Mouse (Mus musculus) neural tube, embryonic 12.5 days (tissue): ENCODE data around the gene Atat1. TPM values are rescaled to one million over a fixed set of nuclear protein-coding genes. Genes with fewer than 3 reads are reported as not detected.

ENCODE experiments used
- ATAC-seq: fragments of 200-750 bp; cut with Nextera tagmentation; 2 replicates; pipeline ENCODE4 v1.8.0; 2017; ENCODE audit warnings: low read depth, mild to moderate bottlenecking, moderate TSS enrichment, moderate library complexity; ENCODE audit not compliant: low FRiP score
- H3K27ac ChIP-seq: fragments of 300-500 bp; sonication (generic); 2 replicates; pipeline ENCODE4 v1.5.1; 2016
- H3K27me3 ChIP-seq: fragments of 300-500 bp; sonication (generic); replicated peaks from 2 replicates; pipeline ENCODE4 v1.6.1; 2016; ENCODE audit warnings: mild to moderate bottlenecking
- H3K36me3 ChIP-seq: fragments of 300-500 bp; sonication (generic); 2 replicates; pipeline ENCODE4 v1.6.1; 2016; ENCODE audit warnings: mild to moderate bottlenecking
- H3K4me1 ChIP-seq: fragments of 300-500 bp; sonication (generic); 2 replicates; pipeline ENCODE4 v1.6.1; 2016
- H3K4me2 ChIP-seq: fragments of 300-500 bp; sonication (generic); replicated peaks from 2 replicates; pipeline ENCODE4 v1.6.1; 2016; ENCODE audit warnings: mild to moderate bottlenecking
- H3K4me3 ChIP-seq: fragments of 300-500 bp; sonication (generic); 2 replicates; pipeline ENCODE4 v1.5.1; 2016
- H3K9ac ChIP-seq: fragments of 300-500 bp; sonication (generic); 2 replicates; pipeline ENCODE4 v1.6.1; 2016; ENCODE audit warnings: mild to moderate bottlenecking
- H3K9me3 ChIP-seq: fragments of 300-500 bp; sonication (generic); 2 replicates; pipeline ENCODE4 v1.6.1; 2016; ENCODE audit warnings: mild to moderate bottlenecking
- WGBS: fragments of 180-500 bp; shearing (Covaris S2); methylation state at CpG from one replicate; pipeline ENCODE4 v1.1.7; 2016; 5-methylcytosine and 5-hydroxymethylcytosine counted together
- polyA plus RNA-seq: library from polyadenylated mRNA; unstranded; fragments of >200 nt; fragmentation: Nextera tagmentation; extraction: Ambion mirVana; gene quantifications from 2 replicates; pipeline ENCODE4 v1.2.1, GENCODE M21; 2016

Atat1 gene
- polyA plus RNA-seq, 1 experiment from 2014 or later: 304 TPM

- Histone ChIP-seq H3K27ac (peak overlapping the region; percentile 51; the same call in 1 of the 2 replicates), H3K9me3 (no peaks in the 10 kb centered on the region), H3K4me3 (peak overlapping the region; percentile 71), H3K27me3 (no peaks in the 10 kb centered on the region), H3K4me2 (peak overlapping the region; percentile 74), H3K36me3 (peaks cover 8% of the 10 kb centered on the region; the same call in 1 of the 2 replicates), H3K9ac (peak overlapping the region; percentile 98), H3K4me1 (peaks cover 19% of the 10 kb centered on the region)
- WGBS: 4% methylated on average over 28 of the region's 28 CpGs
- no peak; the same call in 1 of the 2 replicates for ATAC-seq
Measured at GRCm38 (mm10) chr17:35915538-35916296, 5.8 kb upstream of the Atat1 start.

DNA sequence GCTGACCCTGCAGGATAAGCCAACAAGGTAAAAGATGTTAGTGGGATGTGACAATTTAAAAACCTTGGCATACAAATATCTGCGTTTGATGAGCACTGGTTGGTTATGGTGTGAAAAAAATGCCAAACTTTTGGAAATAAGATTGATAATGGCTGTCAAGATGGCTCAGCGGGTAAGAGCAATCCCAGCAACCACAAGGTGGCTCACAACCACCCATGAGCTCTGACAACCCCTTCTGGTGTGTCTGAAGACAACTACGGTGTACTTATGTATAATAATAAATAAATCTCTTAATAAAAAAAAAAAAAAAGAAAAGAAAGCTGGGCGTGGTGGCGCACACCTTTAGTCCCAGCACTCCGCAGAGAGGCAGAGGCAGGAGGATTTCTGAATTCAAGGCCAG is 5.1 kb upstream of the Atat1 start:
- ATAC-seq: no peak
- Histone ChIP-seq H3K4me3 (no peak overlapping the region), H3K4me1 (peaks cover 12% of the 10 kb centered on the region), H3K36me3 (peaks cover 8% of the 10 kb centered on the region; the same call in 1 of the 2 replicates), H3K4me2 (peak overlapping the region; percentile 74), H3K27me3 (no peaks in the 10 kb centered on the region), H3K9ac (no peak overlapping the region), H3K27ac (no peak overlapping the region), H3K9me3 (no peaks in the 10 kb centered on the region)
- 81% methylated on average over 6 of the region's 6 CpGs for WGBS

DNA sequence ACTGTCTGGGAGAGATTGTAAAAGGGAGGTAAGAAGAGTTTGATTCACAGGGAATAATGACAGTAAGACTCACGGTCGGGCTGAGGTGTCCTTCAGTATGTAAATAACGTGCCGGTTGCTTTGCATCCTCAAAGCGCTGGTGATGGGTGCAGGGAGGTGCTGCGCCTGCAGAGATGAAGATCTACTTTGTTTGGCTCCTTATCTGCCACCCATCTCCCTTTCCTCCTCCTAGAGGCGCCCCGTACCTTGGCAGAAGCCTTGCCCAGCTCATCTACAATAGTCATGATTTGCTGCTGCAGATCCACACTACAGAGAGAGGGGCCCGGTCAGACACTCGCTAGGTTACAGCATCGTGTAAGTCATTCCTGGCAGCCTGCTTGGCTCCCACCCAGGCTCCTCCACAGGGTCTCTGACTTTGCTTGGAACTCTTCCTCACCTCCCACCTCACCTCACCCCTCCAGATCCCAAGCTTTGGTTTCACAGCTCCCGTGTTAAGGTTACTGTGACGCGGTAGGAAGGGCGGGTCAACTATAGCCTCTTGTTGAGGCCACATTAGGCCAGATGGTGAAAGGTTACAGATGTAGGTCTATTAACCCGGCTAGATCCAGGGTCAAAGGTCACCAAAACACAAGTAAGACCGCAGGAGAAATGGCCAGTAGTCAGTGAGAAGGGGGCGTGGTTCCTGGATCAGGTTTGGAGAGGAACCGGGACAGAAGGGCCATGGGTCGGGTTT is 523 bp downstream of the Atat1 start:
- 23% methylated on average over 20 of the region's 20 CpGs for WGBS
- H3K9me3 ChIP-seq: no peaks in the 10 kb centered on the region
- peak overlapping the region; percentile 92 for H3K4me2 ChIP-seq
- H3K36me3 ChIP-seq: peaks cover 45% of the 10 kb centered on the region
- peaks cover 17% of the 10 kb centered on the region for H3K4me1 ChIP-seq
- H3K4me3 ChIP-seq: peak overlapping the region; percentile 70
- no peaks in the 10 kb centered on the region for H3K27me3 ChIP-seq
- peak overlapping the region; percentile 46 for H3K27ac ChIP-seq
- peak; percentile 63 for ATAC-seq
- H3K9ac ChIP-seq: peak overlapping the region; percentile 83

GRCm38 (mm10) chr17:35907609-35908008 is 2.3 kb downstream of the Atat1 start:
- H3K9ac ChIP-seq: no peak overlapping the region
- no peaks in the 10 kb centered on the region for H3K27me3 ChIP-seq
- H3K36me3 ChIP-seq: peaks cover 55% of the 10 kb centered on the region
- H3K4me3 ChIP-seq: no peak overlapping the region
- no peaks in the 10 kb centered on the region for H3K9me3 ChIP-seq
- peak overlapping the region; percentile 92 for H3K4me2 ChIP-seq
- WGBS: 79% methylated on average over 2 of the region's 2 CpGs
- H3K27ac ChIP-seq: no peak overlapping the region
- H3K4me1 ChIP-seq: peaks cover 17% of the 10 kb centered on the region
- no peak for ATAC-seq

- Histone ChIP-seq H3K27ac (no peak overlapping the region), H3K4me1 (peaks cover 17% of the 10 kb centered on the region), H3K27me3 (no peaks in the 10 kb centered on the region), H3K4me2 (no peak overlapping the region), H3K9me3 (no peaks in the 10 kb centered on the region), H3K36me3 (peaks cover 71% of the 10 kb centered on the region), H3K4me3 (no peak overlapping the region), H3K9ac (no peak overlapping the region)
- 95% methylated on average over 1 of the region's 1 CpGs for WGBS
- no peak for ATAC-seq
Measured at GRCm38 (mm10) chr17:35905587-35905986, 4.3 kb downstream of the Atat1 start.

- 93% methylated on average over 4 of the region's 4 CpGs for WGBS
- no peak for ATAC-seq
- H3K4me2 ChIP-seq: no peak overlapping the region
- H3K36me3 ChIP-seq: peaks cover 87% of the 10 kb centered on the region
- 0 out of 2 replicates have a peak overlapping the region, but pooled peaks have one; percentile 33 for H3K9ac ChIP-seq
- no peaks in the 10 kb centered on the region for H3K27me3 ChIP-seq
- no peak overlapping the region for H3K27ac ChIP-seq
- H3K9me3 ChIP-seq: no peaks in the 10 kb centered on the region
- no peak overlapping the region for H3K4me3 ChIP-seq
- peaks cover 12% of the 10 kb centered on the region for H3K4me1 ChIP-seq
Measured at GRCm38 (mm10) chr17:35903992-35904355, 5.9 kb downstream of the Atat1 start.

- no peak overlapping the region for H3K4me3 ChIP-seq
- 92% methylated on average over 9 of the region's 9 CpGs for WGBS
- ATAC-seq: no peak
- H3K27me3 ChIP-seq: no peaks in the 10 kb centered on the region
- H3K4me1 ChIP-seq: peaks cover 7% of the 10 kb centered on the region
- no peak overlapping the region for H3K4me2 ChIP-seq
- no peak overlapping the region for H3K9ac ChIP-seq
- no peak overlapping the region for H3K27ac ChIP-seq
- no peaks in the 10 kb centered on the region for H3K9me3 ChIP-seq
- H3K36me3 ChIP-seq: peaks cover 88% of the 10 kb centered on the region
Measured at GRCm38 (mm10) chr17:35903343-35903991, 6.4 kb downstream of the Atat1 start.

GRCm38 (mm10) chr17:35900636-35901035 is 9.2 kb downstream of the Atat1 start:
- ATAC-seq: no peak
- Histone ChIP-seq H3K9me3 (no peaks in the 10 kb centered on the region), H3K27ac (no peak overlapping the region), H3K4me1 (peaks cover 17% of the 10 kb centered on the region), H3K9ac (no peak overlapping the region), H3K4me3 (no peak overlapping the region), H3K36me3 (peaks cover 76% of the 10 kb centered on the region), H3K4me2 (no peak overlapping the region), H3K27me3 (no peaks in the 10 kb centered on the region)
- 93% methylated on average over 3 of the region's 3 CpGs for WGBS

DNA sequence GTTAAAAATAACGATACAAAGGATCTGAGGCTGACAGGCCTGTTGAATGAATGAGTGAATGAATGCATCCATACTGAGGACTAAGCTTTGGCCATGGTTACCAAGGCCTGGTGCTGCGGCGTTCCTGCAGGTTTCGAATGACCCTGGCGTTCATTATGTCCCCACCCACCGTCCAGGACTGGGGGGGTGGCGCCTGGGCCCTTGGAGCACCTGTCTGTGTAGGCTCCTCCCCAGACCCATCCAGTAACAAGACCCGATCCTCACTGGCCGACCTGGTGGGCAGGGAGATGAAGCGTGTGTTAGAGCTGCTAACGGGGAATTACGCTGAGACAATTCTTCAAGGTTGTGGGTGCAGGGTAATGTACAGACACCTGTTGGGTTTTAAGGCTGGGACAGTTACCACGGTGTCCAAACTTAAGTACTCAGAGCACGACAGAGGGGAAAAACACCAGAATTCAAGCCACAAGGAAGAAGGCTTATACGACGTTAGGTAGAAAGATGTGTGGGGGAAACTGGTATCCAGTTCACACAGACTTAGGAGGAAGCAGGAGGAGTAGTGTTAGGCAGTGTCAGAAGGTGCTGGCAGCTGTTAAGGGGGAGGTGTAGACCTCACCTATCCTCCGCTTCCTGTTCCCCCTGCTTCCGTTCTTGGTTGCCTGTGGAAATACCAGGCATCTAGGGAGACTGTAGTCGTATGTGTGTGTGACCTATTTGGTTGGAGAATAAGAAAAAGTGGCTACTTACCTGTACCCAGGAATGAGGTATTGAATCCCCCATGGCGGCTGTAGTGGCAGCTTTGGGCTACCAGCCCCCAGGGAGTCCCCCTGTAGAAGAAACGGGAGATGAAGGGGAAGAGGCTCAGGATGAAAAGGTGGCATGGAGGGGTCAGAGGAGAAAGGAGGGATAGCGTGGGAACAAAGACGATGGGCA is 12.0 kb downstream of the Atat1 start:
- H3K9ac ChIP-seq: peak overlapping the region; percentile 88
- H3K27ac ChIP-seq: peak overlapping the region; percentile 92; the same call in 1 of the 2 replicates
- H3K27me3 ChIP-seq: no peaks in the 10 kb centered on the region
- H3K4me1 ChIP-seq: peaks cover 17% of the 10 kb centered on the region
- 44% methylated on average over 23 of the region's 23 CpGs for WGBS
- H3K4me2 ChIP-seq: peak overlapping the region; percentile 100
- peak; percentile 56 for ATAC-seq
- H3K9me3 ChIP-seq: no peaks in the 10 kb centered on the region
- H3K36me3 ChIP-seq: peaks cover 70% of the 10 kb centered on the region
- H3K4me3 ChIP-seq: peak overlapping the region; percentile 83; the same call in 1 of the 2 replicates

GRCm38 (mm10) chr17:35896781-35897643 is 12.9 kb downstream of the Atat1 start, which contains the start of gene 2310061I04Rik:
Gene 2310061I04Rik, minus strand, starts transcription at chr17:35897431.
- Histone ChIP-seq H3K4me1 (peaks cover 17% of the 10 kb centered on the region), H3K36me3 (peaks cover 70% of the 10 kb centered on the region), H3K27ac (peak within 1 kb of the TSS; percentile 92), H3K4me2 (peak within 1 kb of the TSS; percentile 100), H3K9ac (peak within 1 kb of the TSS; percentile 88), H3K4me3 (peak within 1 kb of the TSS; percentile 83), H3K27me3 (no peaks in the 10 kb centered on the region), H3K9me3 (no peaks in the 10 kb centered on the region)
- WGBS: under 1% methylated on average over 84 of the region's 86 CpGs
- ATAC-seq: peak; percentile 92
